18 mouse cellular contexts compared by ENCODE assay signal in the genomic region with DNA sequence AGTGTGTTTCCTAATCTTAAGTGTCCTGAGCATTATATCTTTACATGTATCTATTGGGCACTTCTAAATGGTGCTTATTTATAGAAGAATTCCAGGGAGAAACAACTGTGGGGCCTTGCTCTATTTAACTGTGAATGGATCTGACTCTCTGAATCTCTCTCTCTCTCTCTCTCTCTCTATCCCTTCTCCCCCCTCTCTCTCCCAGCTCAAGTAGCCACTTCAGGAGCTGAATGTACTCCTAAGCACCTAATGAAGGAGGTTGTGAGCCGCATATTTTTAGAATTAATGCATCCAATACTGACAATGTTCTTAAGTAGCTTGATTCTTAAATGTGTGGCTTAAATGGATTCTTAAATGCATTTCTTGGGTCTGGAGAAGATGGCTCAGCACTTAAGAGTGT. TPM values are rescaled to one million over a fixed set of nuclear protein-coding genes. Genes with fewer than 3 reads are reported as not detected.
DNase-seq lines count a peak whose midpoint lies in the region; ATAC-seq and TF ChIP-seq lines count a peak whose summit lies in the region.
"Had no signal": no experiment of that assay in that cellular context is flagged by ENCODE, and none has a peak within 500 bp of the region (broad histone marks: within the 10 kb centered on the region; RNA-seq: fewer than 3 reads in every experiment).

No protein-coding gene starts in this region.

- TF ChIP-seq POLR2A in lung, adult 2 months (IDR thresholded peaks at IDR 0.05; ENCODE audit: borderline replicate concordance, extremely low read depth, low read depth, low read length): no peak

- no peaks in the 10 kb centered on the region for H3K9me3 ChIP-seq in lung, embryonic 14.5 days (ENCODE audit: low read depth, low read length)
- no peaks in the 10 kb centered on the region for H3K9me3 ChIP-seq in lung, embryonic 16.5 days (ENCODE audit: control insufficient read depth, low read length)
- H3K9me3 ChIP-seq: embryonic facial prominence, embryonic 10.5 days; embryonic facial prominence, embryonic 12.5 days; forebrain, embryonic 13.5 days; forebrain, embryonic 15.5 days had no signal

- H3K36me3 ChIP-seq in lung, embryonic 14.5 days (ENCODE audit: insufficient read depth): no peaks in the 10 kb centered on the region
- no peaks in the 10 kb centered on the region for H3K36me3 ChIP-seq in lung, embryonic 16.5 days (ENCODE audit: control insufficient read depth, insufficient read depth, low read length)
- H3K36me3 ChIP-seq: embryonic facial prominence, embryonic 10.5 days; embryonic facial prominence, embryonic 12.5 days; forebrain, embryonic 15.5 days had no signal

- DNase-seq in lung, embryonic 14.5 days: peak; percentile 17
- DNase-seq in lung, postnatal 10 days: no peak
- DNase-seq in lung, adult 2 months: no peak
- DNase-seq in lung, postnatal 25 days (ENCODE audit: low spot score): peak; percentile 16
- DNase-seq in lung, postnatal 36 days: peak; percentile 17
- DNase-seq: adrenal gland, adult 8-10 months; cerebellum, adult 11-12 months; cerebellum, adult 2 months; cerebellum, adult 9-10 months; cerebellum, postnatal 10 days had no signal

- WGBS in lung, embryonic 14.5 days: 66% methylated on average over 1 of the region's 1 CpGs
- 76% methylated on average over 1 of the region's 1 CpGs for WGBS in lung, embryonic 16.5 days
- 68% methylated on average over 1 of the region's 1 CpGs for WGBS in lung, adult 2 months

- no peak overlapping the region for H3K9ac ChIP-seq in lung, embryonic 14.5 days
- no peak overlapping the region for H3K9ac ChIP-seq in lung, embryonic 16.5 days (ENCODE audit: low read length)
- H3K9ac ChIP-seq: embryonic facial prominence, embryonic 12.5 days; forebrain, embryonic 13.5 days; forebrain, embryonic 15.5 days had no signal

- H3K4me2 ChIP-seq in lung, embryonic 14.5 days: no peak overlapping the region
- H3K4me2 ChIP-seq in lung, embryonic 16.5 days (ENCODE audit: low read depth, low read length): no peak overlapping the region
- H3K4me2 ChIP-seq: embryonic facial prominence, embryonic 12.5 days; forebrain, embryonic 13.5 days; forebrain, embryonic 15.5 days had no signal

- H3K4me1 ChIP-seq in lung, embryonic 14.5 days (ENCODE audit: insufficient read depth): no peaks in the 10 kb centered on the region; the same call in 1 of the 2 replicates
- H3K4me1 ChIP-seq in lung, embryonic 16.5 days (replicated peaks; ENCODE audit: control insufficient read depth, insufficient read depth, low read length): peaks cover 2% of the 10 kb centered on the region; the same call in 1 of the 2 replicates
- no peaks in the 10 kb centered on the region for H3K4me1 ChIP-seq in lung, adult 2 months (ENCODE audit: control insufficient read depth, insufficient read depth, low read length)
- H3K4me1 ChIP-seq: forebrain, embryonic 13.5 days; forebrain, embryonic 15.5 days had no signal

- ATAC-seq in lung, embryonic 14.5 days (ENCODE audit: insufficient read depth): peak; percentile 70; the same call in 1 of the 2 replicates
- ATAC-seq in lung, embryonic 16.5 days (ENCODE audit: low read depth): peak; percentile 78
- ATAC-seq in activated CD4-positive, CD25-positive, alpha-beta regulatory T cell, adult 4 months: no peak
- ATAC-seq: forebrain, embryonic 13.5 days; forebrain, embryonic 15.5 days had no signal

- H3K27me3 ChIP-seq in lung, embryonic 14.5 days (ENCODE audit: insufficient read depth, low read length): no peaks in the 10 kb centered on the region
- H3K27me3 ChIP-seq in lung, embryonic 16.5 days (ENCODE audit: control insufficient read depth, insufficient read depth, low read depth, low read length): no peaks in the 10 kb centered on the region
- H3K27me3 ChIP-seq: embryonic facial prominence, embryonic 12.5 days; forebrain, embryonic 13.5 days; forebrain, embryonic 15.5 days had no signal

- no peak overlapping the region for H3K27ac ChIP-seq in lung, embryonic 14.5 days (ENCODE audit: low read depth)
- no peak overlapping the region for H3K27ac ChIP-seq in lung, embryonic 16.5 days (ENCODE audit: low read length)
- H3K27ac ChIP-seq: embryonic facial prominence, embryonic 10.5 days; embryonic facial prominence, embryonic 12.5 days; forebrain, embryonic 13.5 days; forebrain, embryonic 15.5 days had no signal

- no peak overlapping the region for H3K4me3 ChIP-seq in lung, embryonic 14.5 days (ENCODE audit: low read depth, low read length)
- no peak overlapping the region for H3K4me3 ChIP-seq in lung, embryonic 16.5 days (ENCODE audit: low read length)
- H3K4me3 ChIP-seq in lung, adult 2 months (replicated peaks; ENCODE audit: extremely low read depth, low read depth, low read length): no peak overlapping the region
- H3K4me3 ChIP-seq: embryonic facial prominence, embryonic 10.5 days; embryonic facial prominence, embryonic 12.5 days; forebrain, embryonic 13.5 days; forebrain, embryonic 15.5 days had no signal

- no peak for TF ChIP-seq CTCF in lung, embryonic 14.5 days (IDR thresholded peaks at IDR 0.05; ENCODE audit: low read depth)
- no peak for TF ChIP-seq CTCF in lung, adult 2 months (IDR thresholded peaks at IDR 0.05; ENCODE audit: insufficient read depth, low read length)

RNA-seq across cellular contexts. Expression of a gene that starts 24.2 kb away (rescaled TPM):
- 0.16 and 0.30 TPM in 2 replicates for polyA plus RNA-seq in lung, embryonic 14.5 days (2014; fragmentation: Nextera tagmentation; extraction: Ambion mirVana)
- polyA plus RNA-seq in lung, embryonic 16.5 days (2015; fragmentation: Nextera tagmentation; extraction: Ambion mirVana): 0.08 and 0.15 TPM in 2 replicates
- not detected in 2 replicates for polyA plus RNA-seq in lung, adult 2 months (2012; rRNA removed)
- polyA plus RNA-seq in activated CD4-positive, CD25-positive, alpha-beta regulatory T cell, adult 4 months (2017; shearing (Covaris generic)): not detected
- polyA plus RNA-seq: C2C12; embryonic facial prominence, embryonic 10.5 days; embryonic facial prominence, embryonic 12.5 days; forebrain, embryonic 11.5 days had no signal

Comparison
In these comparisons a context has a peak if more than half of its experiments do, and no peak if none do; other contexts are left out.
1. DNase-seq: peak in lung, embryonic 14.5 days (single experiment), lung, postnatal 25 days (single experiment) and lung, postnatal 36 days (single experiment); none in lung, postnatal 10 days (single experiment) and lung, adult 2 months (single experiment).